Mouse (Mus musculus) MEL (cell line): ENCODE results near the gene Wfdc2. TPM values are rescaled to one million over a fixed set of nuclear protein-coding genes. Genes with fewer than 3 reads are reported as not detected.

ENCODE experiments used
- DNase-seq: peaks from one replicate; pipeline ENCODE4 v3.0.0; 2011; ENCODE audit warnings: low read depth, low spot score
- H3K27ac ChIP-seq: 2 replicates; pipeline ENCODE4 v1.5.1; 2012; ENCODE audit warnings: low read depth, mild to moderate bottlenecking, control low read depth, low read length, moderate library complexity; ENCODE audit not compliant: control insufficient read depth
- H3K27me3 ChIP-seq, 2 experiments: fragments of 150-350 bp in 1 of 2; sonication (generic) in 1 of 2; 2 replicates each; pipeline ENCODE4 v1.6.1; 2012; ENCODE audit warnings: low read length in 2 of 2, mild to moderate bottlenecking in 2 of 2, improper control_type of control experiment in 1 of 2, moderate library complexity in 1 of 2; ENCODE audit not compliant: insufficient read depth in 2 of 2, control insufficient read depth in 1 of 2
- H3K36me3 ChIP-seq, 2 experiments: 2 replicates each; pipeline ENCODE4 v1.6.1; 2012 to 2014; ENCODE audit warnings: low read length in 2 of 2, improper control_type of control experiment in 1 of 2, inconsistent platforms in 1 of 2, mild to moderate bottlenecking in 1 of 2; ENCODE audit not compliant: insufficient read depth in 2 of 2, control insufficient read depth in 1 of 2
- H3K4me1 ChIP-seq, 2 experiments: fragments of 150-350 bp in 1 of 2; sonication (generic) in 1 of 2; 2 replicates each; pipeline ENCODE4 v1.6.1; 2012; ENCODE audit warnings: low read length in 2 of 2, improper control_type of control experiment in 1 of 2, mild to moderate bottlenecking in 1 of 2; ENCODE audit not compliant: insufficient read depth in 2 of 2, control insufficient read depth in 1 of 2
- H3K4me3 ChIP-seq, 2 experiments: fragments of 150-350 bp in 1 of 2; sonication (generic) in 1 of 2; 2 replicates each; pipeline ENCODE4 v1.5.1; 2012; ENCODE audit warnings: low read depth in 2 of 2, low read length in 2 of 2, mild to moderate bottlenecking in 2 of 2, moderate library complexity in 2 of 2, control low read depth in 1 of 2, improper control_type of control experiment in 1 of 2; ENCODE audit not compliant: control insufficient read depth in 1 of 2, insufficient read depth in 1 of 2
- H3K79me2 ChIP-seq: 2 replicates; pipeline ENCODE4 v1.6.1; 2012; ENCODE audit warnings: mild to moderate bottlenecking, low read length, moderate library complexity; ENCODE audit not compliant: control insufficient read depth, poor library complexity, insufficient read depth
- H3K9ac ChIP-seq: 2 replicates; pipeline ENCODE4 v1.6.1; 2012; ENCODE audit warnings: low read depth, mild to moderate bottlenecking, control low read depth, low read length, moderate library complexity; ENCODE audit not compliant: control insufficient read depth, poor library complexity, severe bottlenecking
- H3K9me3 ChIP-seq: fragments of 150-350 bp; sonication (generic); replicated peaks from 2 replicates; pipeline ENCODE4 v1.6.1; 2012; ENCODE audit warnings: mild to moderate bottlenecking, low read length, improper control_type of control experiment, moderate library complexity; ENCODE audit not compliant: insufficient read depth
- BHLHE40 ChIP-seq: IDR thresholded peaks from 2 replicates; pipeline ENCODE4 v1.6.1; 2012; ENCODE audit warnings: low read depth, mild to moderate bottlenecking, inconsistent platforms, low read length, improper control_type of control experiment, borderline replicate concordance
- CHD1 ChIP-seq: IDR thresholded peaks from 2 replicates; pipeline ENCODE4 v1.6.1; 2012; ENCODE audit warnings: low read depth, mild to moderate bottlenecking, inconsistent platforms, low read length, improper control_type of control experiment
- CHD2 ChIP-seq: IDR thresholded peaks from 2 replicates; pipeline ENCODE4 v1.6.1; 2011; ENCODE audit warnings: low read length, improper control_type of control experiment
- CTCF ChIP-seq, 3 experiments: IDR thresholded peaks in 2 of 3; conservative IDR thresholded peaks in 1 of 3; 2 replicates each; pipeline ENCODE4 v1.5.1; 2011 to 2012; ENCODE audit warnings: low read length in 3 of 3, low read depth in 2 of 3, mild to moderate bottlenecking in 2 of 3, improper control_type of control experiment in 1 of 3, inconsistent platforms in 1 of 3, mixed read lengths in 1 of 3, moderate library complexity in 1 of 3; ENCODE audit not compliant: control insufficient read depth in 1 of 3, insufficient read depth in 1 of 3, poor library complexity in 1 of 3, severe bottlenecking in 1 of 3
- E2F4 ChIP-seq: IDR thresholded peaks from 2 replicates; pipeline ENCODE4 v1.6.1; 2011; ENCODE audit warnings: low read depth, low read length, improper control_type of control experiment, borderline replicate concordance
- ELF1 ChIP-seq: IDR thresholded peaks from 2 replicates; pipeline ENCODE4 v1.6.1; 2014; ENCODE audit warnings: low read depth, mild to moderate bottlenecking, inconsistent platforms, low read length, improper control_type of control experiment, moderate library complexity
- EP300 ChIP-seq, 2 experiments: IDR thresholded peaks; 2 replicates each; pipeline ENCODE4 v1.6.1; 2011; ENCODE audit warnings: improper control_type of control experiment in 2 of 2, low read length in 2 of 2, low read depth in 1 of 2, mild to moderate bottlenecking in 1 of 2
- GABPA ChIP-seq: IDR thresholded peaks from 2 replicates; pipeline ENCODE4 v1.6.1; 2012; ENCODE audit warnings: low read depth, mild to moderate bottlenecking, inconsistent platforms, low read length, improper control_type of control experiment, moderate library complexity
- GATA1 ChIP-seq: IDR thresholded peaks from 2 replicates; pipeline ENCODE4 v1.6.1; 2011; ENCODE audit warnings: low read depth, low read length, improper control_type of control experiment
- HCFC1 ChIP-seq: IDR thresholded peaks from 2 replicates; pipeline ENCODE4 v1.6.1; 2012; ENCODE audit warnings: low read depth, mild to moderate bottlenecking, inconsistent platforms, low read length, improper control_type of control experiment, moderate library complexity
- JUND ChIP-seq: IDR thresholded peaks from 2 replicates; pipeline ENCODE4 v1.6.1; 2011; ENCODE audit warnings: low read depth, mild to moderate bottlenecking, improper control_type of control experiment, low read length
- KAT2A ChIP-seq: conservative IDR thresholded peaks from 2 replicates; pipeline ENCODE4 v1.6.1; 2012; ENCODE audit warnings: low read depth, low read length, improper control_type of control experiment, inconsistent platforms
- MAFK ChIP-seq: IDR thresholded peaks from 2 replicates; pipeline ENCODE4 v1.6.1; 2011; ENCODE audit warnings: low read depth, mild to moderate bottlenecking, low read length, improper control_type of control experiment, borderline replicate concordance
- MAX ChIP-seq: IDR thresholded peaks from 2 replicates; pipeline ENCODE4 v1.6.1; 2011; ENCODE audit warnings: low read length, improper control_type of control experiment
- MAZ ChIP-seq: IDR thresholded peaks from 2 replicates; pipeline ENCODE4 v1.6.1; 2012; ENCODE audit warnings: low read depth, mild to moderate bottlenecking, inconsistent platforms, low read length, improper control_type of control experiment
- MEF2A ChIP-seq: IDR thresholded peaks from 2 replicates; pipeline ENCODE4 v1.6.1; 2014; ENCODE audit warnings: low read depth, mild to moderate bottlenecking, inconsistent platforms, low read length, improper control_type of control experiment; ENCODE audit not compliant: poor library complexity, insufficient replicate concordance, severe bottlenecking; ENCODE audit errors: extremely low read depth
- MXI1 ChIP-seq: IDR thresholded peaks from 2 replicates; pipeline ENCODE4 v1.6.1; 2011; ENCODE audit warnings: mild to moderate bottlenecking, low read depth, low read length, improper control_type of control experiment
- MYB ChIP-seq: IDR thresholded peaks from 2 replicates; pipeline ENCODE4 v1.6.1; 2011; ENCODE audit warnings: mild to moderate bottlenecking, low read depth, low read length, improper control_type of control experiment
- MYC ChIP-seq: IDR thresholded peaks from 2 replicates; pipeline ENCODE4 v1.6.1; 2011; ENCODE audit warnings: low read depth, mild to moderate bottlenecking, low read length, improper control_type of control experiment, moderate library complexity
- NELFE ChIP-seq: IDR thresholded peaks from 2 replicates; pipeline ENCODE4 v1.6.1; 2011; ENCODE audit warnings: low read depth, low read length, improper control_type of control experiment
- NRF1 ChIP-seq: IDR thresholded peaks from 2 replicates; pipeline ENCODE4 v1.6.1; 2014; ENCODE audit warnings: low read depth, mild to moderate bottlenecking, inconsistent platforms, low read length, improper control_type of control experiment, moderate library complexity; ENCODE audit not compliant: poor library complexity, insufficient read depth, severe bottlenecking
- POLR2A ChIP-seq, 2 experiments: IDR thresholded peaks; 2 replicates each; pipeline ENCODE4 v1.6.1; 2011 to 2012; ENCODE audit warnings: low read length in 2 of 2, mild to moderate bottlenecking in 2 of 2, control low read depth in 1 of 2, improper control_type of control experiment in 1 of 2, low read depth in 1 of 2, moderate library complexity in 1 of 2; ENCODE audit not compliant: control insufficient read depth in 1 of 2, insufficient read depth in 1 of 2, poor library complexity in 1 of 2
- POLR2AphosphoS2 ChIP-seq: IDR thresholded peaks from 2 replicates; pipeline ENCODE4 v1.6.1; 2011; ENCODE audit warnings: low read length, improper control_type of control experiment
- POLR2AphosphoS5 ChIP-seq: IDR thresholded peaks from 2 replicates; pipeline ENCODE4 v1.6.1; 2012; ENCODE audit warnings: low read depth, borderline replicate concordance, mild to moderate bottlenecking, inconsistent platforms, low read length, moderate library complexity, mixed read lengths
- RAD21 ChIP-seq: IDR thresholded peaks from 2 replicates; pipeline ENCODE4 v1.6.1; 2011; ENCODE audit warnings: mild to moderate bottlenecking, low read depth, low read length, improper control_type of control experiment
- RCOR1 ChIP-seq: IDR thresholded peaks from 2 replicates; pipeline ENCODE4 v1.6.1; 2012; ENCODE audit warnings: low read depth, mild to moderate bottlenecking, inconsistent platforms, low read length, improper control_type of control experiment
- SIN3A ChIP-seq: IDR thresholded peaks from 2 replicates; pipeline ENCODE4 v1.6.1; 2012; ENCODE audit warnings: low read length, improper control_type of control experiment, inconsistent platforms
- SMC3 ChIP-seq: IDR thresholded peaks from 2 replicates; pipeline ENCODE4 v1.6.1; 2011; ENCODE audit warnings: low read depth, low read length, improper control_type of control experiment
- TAL1 ChIP-seq: IDR thresholded peaks from 2 replicates; pipeline ENCODE4 v1.6.1; 2012; ENCODE audit warnings: mild to moderate bottlenecking, inconsistent platforms, low read length, moderate library complexity, mixed read lengths
- TBP ChIP-seq: IDR thresholded peaks from 2 replicates; pipeline ENCODE4 v1.8.0; 2011; ENCODE audit warnings: low read depth, low read length, improper control_type of control experiment
- TCF12 ChIP-seq: IDR thresholded peaks from 2 replicates; pipeline ENCODE4 v1.6.1; 2014; ENCODE audit warnings: low read depth, mild to moderate bottlenecking, inconsistent platforms, low read length, improper control_type of control experiment, moderate library complexity
- UBTF ChIP-seq: IDR thresholded peaks from 2 replicates; pipeline ENCODE4 v1.6.1; 2012; ENCODE audit warnings: low read depth, mild to moderate bottlenecking, inconsistent platforms, low read length, improper control_type of control experiment, moderate library complexity, borderline replicate concordance; ENCODE audit not compliant: insufficient read depth
- USF1 ChIP-seq: IDR thresholded peaks from 2 replicates; pipeline ENCODE4 v1.6.1; 2014; ENCODE audit warnings: low read depth, mild to moderate bottlenecking, inconsistent platforms, low read length, improper control_type of control experiment, moderate library complexity
- USF2 ChIP-seq, 2 experiments: IDR thresholded peaks; 2 replicates each; pipeline ENCODE4 v1.6.1; 2011 to 2012; ENCODE audit warnings: improper control_type of control experiment in 2 of 2, low read length in 2 of 2, borderline replicate concordance in 1 of 2, inconsistent platforms in 1 of 2, low read depth in 1 of 2, mild to moderate bottlenecking in 1 of 2; ENCODE audit not compliant: insufficient read depth in 1 of 2
- ZC3H11A ChIP-seq: IDR thresholded peaks from 2 replicates; pipeline ENCODE4 v1.6.1; 2012; ENCODE audit warnings: low read depth, mild to moderate bottlenecking, inconsistent platforms, low read length, improper control_type of control experiment
- ZKSCAN1 ChIP-seq: IDR thresholded peaks from 2 replicates; pipeline ENCODE4 v1.6.1; 2012; ENCODE audit warnings: low read depth, mild to moderate bottlenecking, inconsistent platforms, low read length, improper control_type of control experiment, moderate library complexity
- ZMIZ1 ChIP-seq: IDR thresholded peaks from 2 replicates; pipeline ENCODE4 v1.6.1; 2012; ENCODE audit warnings: low read depth, mild to moderate bottlenecking, inconsistent platforms, low read length, improper control_type of control experiment, moderate library complexity
- ZNF384 ChIP-seq: IDR thresholded peaks from 2 replicates; pipeline ENCODE4 v1.6.1; 2012; ENCODE audit warnings: low read depth, mild to moderate bottlenecking, inconsistent platforms, low read length, improper control_type of control experiment
- polyA plus RNA-seq, 2 experiments: library from polyadenylated mRNA; stranded (reverse) in 1 of 2; unstranded in 1 of 2; fragments of >175 nt in 1 of 2; fragments of >200 nt in 1 of 2; gene quantifications; 2 replicates each; pipeline versions ENCODE4 v1.2.1 to v1.2.4; 2012; ENCODE audit warnings: low replicate concordance in 2 of 2, low read depth in 1 of 2; ENCODE audit not compliant: insufficient read length in 2 of 2, insufficient read depth in 1 of 2, missing spikeins in 1 of 2
- total RNA-seq: library from RNA; depleted of rRNA; stranded (reverse); fragments of 300-350 nt; gene quantifications from 2 replicates; pipeline ENCODE4 v1.2.3, GENCODE M21; 2012

Wfdc2 gene
- total and polyA plus RNA-seq, 3 experiments, result not detected

- Histone ChIP-seq H3K9me3 (no peaks in the 10 kb centered on the region), H3K27ac (peak overlapping the region; percentile 97), H3K4me1 (peaks cover 2 to 16% of the 10 kb centered on the region in 2 experiments), H3K4me3 (peak overlapping the region; percentile 85 to 97), H3K36me3 (peaks cover 0 to 12% of the 10 kb centered on the region in 2 experiments; a peak in 2 of 4 replicates), H3K79me2 (peaks cover 5% of the 10 kb centered on the region), H3K9ac (peak overlapping the region; percentile 96), H3K27me3 (no peaks in the 10 kb centered on the region)
- peak; percentile 87 for DNase-seq
- TF ChIP-seq RCOR1 (no peak), CHD2 (peak; percentile 44), MAZ (no peak), POLR2A (IDR thresholded peaks at IDR 0.05; ENCODE audit: control insufficient read depth in 1 of 2, insufficient read depth in 1 of 2, low read depth in 1 of 2, low read length in 2 of 2, poor library complexity in 1 of 2) (peak; percentile 63 to 88; a peak in 3 of 4 replicates), POLR2AphosphoS2 (peak; percentile 87), ZKSCAN1 (no peak), GATA1 (0 out of 2 replicates have a peak, but pooled peaks have one; percentile 20), HCFC1 (peak; percentile 73), SIN3A (peak; percentile 79), GABPA (no peak), CHD1 (no peak), SMC3 (no peak), CTCF (IDR thresholded peaks at IDR 0.05 in 2 of 3, conservative IDR thresholded peaks at IDR 0.05 in 1 of 3; ENCODE audit: control insufficient read depth in 1 of 3, insufficient read depth in 1 of 3, low read depth in 2 of 3, low read length in 3 of 3, poor library complexity in 1 of 3, severe bottlenecking in 1 of 3) (no peak), TBP (peak; percentile 79), USF1 (peak; percentile 57), BHLHE40 (no peak; the same call in 1 of the 2 replicates), MYC (peak; percentile 99), ELF1 (no peak), USF2 (IDR thresholded peaks at IDR 0.05; ENCODE audit: borderline replicate concordance in 1 of 2, insufficient read depth in 1 of 2, low read depth in 1 of 2, low read length in 2 of 2) (no peak), UBTF (no peak), TAL1 (no peak), NRF1 (peak; percentile 68), EP300 (IDR thresholded peaks at IDR 0.05; ENCODE audit: low read depth in 1 of 2, low read length in 2 of 2) (no peak), JUND (no peak), ZMIZ1 (peak; percentile 84), NELFE (peak; percentile 83), ZNF384 (no peak), E2F4 (no peak), ZC3H11A (no peak), MAFK (no peak), MEF2A (no peak), MXI1 (peak; percentile 59), KAT2A (no peak; the same call in 1 of the 2 replicates), POLR2AphosphoS5 (no peak), MYB (no peak), MAX (peak; percentile 92), TCF12 (no peak; the same call in 1 of the 2 replicates), RAD21 (no peak)
Measured at GRCm38 (mm10) chr2:164523301-164523773, 38.9 kb upstream of the Wfdc2 start.
